Mouse (Mus musculus) telencephalon, adult 2 months (tissue): ENCODE measurements around the gene Tomm70a.
"Not testable (repeated sequence)": the region's sequence is repeated elsewhere in the genome, so short reads cannot be mapped to it uniquely, and the experiment has no call there.

ENCODE experiments used
- DNase-seq: peaks from one replicate; pipeline ENCODE4 v3.0.0-alpha.2; 2011; ENCODE audit warnings: low read depth, low spot score

Gene Tomm70a

GRCm38 (mm10) chr16:57151437-57151836, 29.9 kb downstream of the Tomm70a start:
- no peak for DNase-seq

- DNase-seq, result no peak
These were observed 34.4 kb downstream of the Tomm70a start for GRCm38 (mm10) chr16:57155899-57156298.

- DNase-seq, result no peak
These were observed 35.6 kb downstream of the Tomm70a start for GRCm38 (mm10) chr16:57157076-57157475.

GRCm38 (mm10) chr16:57157728-57158127, 36.2 kb downstream of the Tomm70a start:
- DNase-seq, result no peak

GRCm38 (mm10) chr16:57159835-57160234, 38.3 kb downstream of the Tomm70a start:
- no peak for DNase-seq

GRCm38 (mm10) chr16:57162841-57163240, 41.3 kb downstream of the Tomm70a start:
- DNase-seq, result no peak

GRCm38 (mm10) chr16:57163694-57164093, 42.2 kb downstream of the Tomm70a start:
- DNase-seq, result no peak

GRCm38 (mm10) chr16:57165157-57165556, 43.7 kb downstream of the Tomm70a start:
- DNase-seq, result no peak

- no peak for DNase-seq
These were observed 44.6 kb downstream of the Tomm70a start for GRCm38 (mm10) chr16:57166086-57166485.

GRCm38 (mm10) chr16:57166611-57167513, 45.4 kb downstream of the Tomm70a start, which contains the start of gene Nit2:
Gene Nit2 (minus strand): TSS chr16:57167341.
- DNase-seq, result peak; percentile 65

GRCm38 (mm10) chr16:57167514-57167912, 46.0 kb downstream of the Tomm70a start:
- no peak for DNase-seq

- no peak for DNase-seq
These were observed 46.7 kb downstream of the Tomm70a start for GRCm38 (mm10) chr16:57168236-57168635.

GRCm38 (mm10) chr16:57171161-57171560, 49.7 kb downstream of the Tomm70a start:
- DNase-seq, result no peak

- peak; percentile 58 for DNase-seq
These were observed 50.1 kb downstream of the Tomm70a start for GRCm38 (mm10) chr16:57171570-57171969.

- not testable (repeated sequence) for DNase-seq
These were observed 53.0 kb downstream of the Tomm70a start for GRCm38 (mm10) chr16:57174480-57174879.

GRCm38 (mm10) chr16:57175751-57176150, 54.2 kb downstream of the Tomm70a start:
- DNase-seq, result no peak

GRCm38 (mm10) chr16:57176276-57176675, 54.8 kb downstream of the Tomm70a start:
- DNase-seq, result peak; percentile 76

- peak; percentile 46 for DNase-seq
These were observed 55.8 kb downstream of the Tomm70a start for GRCm38 (mm10) chr16:57177254-57177653.

- no peak for DNase-seq
These were observed 56.2 kb downstream of the Tomm70a start for GRCm38 (mm10) chr16:57177664-57178063.

- peak; percentile 44 for DNase-seq
These were observed 59.7 kb downstream of the Tomm70a start for GRCm38 (mm10) chr16:57181180-57181579.

GRCm38 (mm10) chr16:57182037-57182436, 60.5 kb downstream of the Tomm70a start:
- no peak for DNase-seq

- DNase-seq, result no peak
These were observed 65.1 kb downstream of the Tomm70a start for GRCm38 (mm10) chr16:57186618-57187017.

- DNase-seq, result peak; percentile 16
These were observed 68.0 kb downstream of the Tomm70a start for GRCm38 (mm10) chr16:57189493-57189892.
